Mouse (Mus musculus): Measurements from ENCODE around the gene Rab11fip3.

DNA sequence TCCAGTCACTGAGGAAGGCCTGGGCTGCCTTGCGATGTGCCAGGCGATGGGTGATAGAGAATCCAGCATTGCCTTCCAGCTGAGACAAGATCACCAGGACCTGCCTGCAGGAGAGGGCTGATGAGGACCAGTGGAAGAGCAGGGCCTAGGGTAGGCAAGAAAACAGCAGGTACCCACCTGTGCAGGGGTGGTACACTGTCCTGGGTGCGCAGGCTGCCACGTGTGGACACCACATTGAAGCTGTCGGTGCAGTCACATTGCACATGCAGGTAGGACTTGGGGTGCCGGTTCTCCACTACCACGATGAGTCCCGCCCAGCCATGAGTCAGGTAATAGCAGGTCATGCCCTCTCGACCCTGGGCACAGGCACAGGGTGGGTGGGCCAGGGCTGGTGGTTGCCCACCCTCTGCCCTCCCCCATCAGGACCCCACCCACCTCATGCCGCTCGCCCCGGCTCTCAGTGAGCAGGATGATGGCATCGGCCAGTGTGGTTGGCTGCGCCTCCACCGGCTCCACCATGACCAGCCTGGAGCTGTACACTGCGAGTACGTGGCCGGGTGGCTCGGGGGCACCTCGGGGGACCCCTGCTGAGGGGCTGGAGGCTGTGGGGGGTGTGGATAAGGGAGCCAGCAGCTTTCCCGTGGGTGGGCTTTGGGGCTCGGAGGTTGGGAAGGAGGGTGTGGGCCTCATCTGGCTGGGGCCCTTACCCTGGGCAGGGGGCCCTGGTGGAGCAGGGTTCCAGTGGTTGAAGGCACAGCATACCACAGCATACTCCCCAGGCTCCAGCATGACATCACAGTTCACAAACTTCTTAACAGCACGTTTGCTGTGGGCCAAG lies 109.5 kb downstream of the Rab11fip3 start:
- no peak for TF ChIP-seq CTCF (IDR thresholded peaks at IDR 0.05; ENCODE audit: control insufficient read depth, insufficient read depth, insufficient read length)
- no peak for TF ChIP-seq MYOD1 (IDR thresholded peaks at IDR 0.05; ENCODE audit: control insufficient read depth, insufficient read length, low read depth)
- no peak for TF ChIP-seq CEBPB (IDR thresholded peaks at IDR 0.05; ENCODE audit: low read depth)
- no peak for TF ChIP-seq MAX (IDR thresholded peaks at IDR 0.05)
- TF ChIP-seq USF1 (IDR thresholded peaks at IDR 0.05; ENCODE audit: low read depth) = no peak
